Mouse (Mus musculus): Measurements from ENCODE around the gene Urb1. TPM values are rescaled to one million over a fixed set of nuclear protein-coding genes. Genes with fewer than 3 reads are reported as not detected.

Gene Urb1
- total RNA-seq, 2 experiments from 2014 or later = 7.8 to 8.1 TPM

- DNase-seq (ENCODE audit: low spot score in 2 of 2) = no peak
These were observed 106.6 kb downstream of the Urb1 start for GRCm38 (mm10) chr16:90703646-90704045.

- DNase-seq (ENCODE audit: low spot score in 2 of 2) = no peak
These were observed 108.7 kb downstream of the Urb1 start for GRCm38 (mm10) chr16:90701541-90701940.

Other genes starting within 250 kb of the Urb1 start
- gene Mis18a, start 83.0 kb downstream of the Urb1 start, total RNA-seq (2021) = 1 to 10 TPM; 7.4 to 8.3 TPM
- gene Mrap, start 72.2 kb downstream of the Urb1 start, total RNA-seq (2021) = 1 to 10 TPM; 3.0 to 6.6 TPM
- gene Eva1c, start 16.3 kb upstream of the Urb1 start, total RNA-seq (2021) = 1 to 10 TPM in 1 of 2 experiments, under 1 TPM in 1; 0.39 to 1.3 TPM
- gene Cfap298, start 124.7 kb upstream of the Urb1 start, total RNA-seq (2021) = 10 to 100 TPM; 19.1 to 28.2 TPM
- gene Synj1, start 200.9 kb upstream of the Urb1 start, total RNA-seq (2021) = 10 to 100 TPM; 17.2 to 23.5 TPM
- 10 to 100 TPM; 30.5 to 42.7 TPM for gene Paxbp1, start 234.1 kb upstream of the Urb1 start, total RNA-seq (2021)

Data from gastrocnemius, postnatal 4 days (tissue).